Mouse (Mus musculus): ENCODE data around the gene Pmepa1. TPM values are rescaled to one million over a fixed set of nuclear protein-coding genes. Genes with fewer than 3 reads are reported as not detected.

Pmepa1 gene
- polyA plus RNA-seq, 1 experiment from 2014 or later = 4.2 TPM

DNA sequence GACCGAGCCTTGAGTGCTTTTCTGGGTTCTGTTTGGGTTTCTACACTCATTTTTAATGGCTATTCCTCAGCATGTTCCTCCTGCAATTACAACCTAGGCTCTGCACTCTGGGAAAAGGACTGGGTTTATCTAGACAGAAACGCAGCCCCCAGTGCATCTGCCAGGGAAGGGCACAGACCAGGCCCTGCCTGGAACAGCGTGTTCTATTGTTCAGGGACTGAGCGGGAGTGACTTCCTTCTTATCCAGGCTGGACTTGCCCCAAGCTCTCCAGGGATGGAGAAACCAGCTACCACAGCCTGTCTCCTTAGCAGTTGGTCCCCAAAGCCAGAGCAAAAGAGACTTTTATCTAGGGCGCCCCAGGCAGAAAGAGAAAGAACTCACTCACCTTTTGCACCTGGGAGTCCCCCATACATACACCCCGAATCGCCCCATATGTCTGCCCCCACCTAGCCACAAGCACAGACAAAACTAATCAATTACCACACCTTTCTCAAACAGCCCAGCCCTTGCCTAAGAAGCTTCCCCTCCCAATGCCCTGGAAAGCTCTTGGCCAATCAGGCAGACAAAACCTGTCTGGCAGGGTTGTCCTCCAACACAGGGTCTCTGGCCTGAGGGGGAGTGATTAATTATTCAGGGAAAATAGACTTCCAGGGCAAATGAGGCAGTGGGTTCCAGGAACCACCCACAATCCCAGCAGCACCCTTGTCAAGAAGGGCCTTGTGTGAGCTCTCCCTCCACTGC is 20.4 kb downstream of the Pmepa1 start:
- no peak for DNase-seq (ENCODE audit: low spot score)

DNA sequence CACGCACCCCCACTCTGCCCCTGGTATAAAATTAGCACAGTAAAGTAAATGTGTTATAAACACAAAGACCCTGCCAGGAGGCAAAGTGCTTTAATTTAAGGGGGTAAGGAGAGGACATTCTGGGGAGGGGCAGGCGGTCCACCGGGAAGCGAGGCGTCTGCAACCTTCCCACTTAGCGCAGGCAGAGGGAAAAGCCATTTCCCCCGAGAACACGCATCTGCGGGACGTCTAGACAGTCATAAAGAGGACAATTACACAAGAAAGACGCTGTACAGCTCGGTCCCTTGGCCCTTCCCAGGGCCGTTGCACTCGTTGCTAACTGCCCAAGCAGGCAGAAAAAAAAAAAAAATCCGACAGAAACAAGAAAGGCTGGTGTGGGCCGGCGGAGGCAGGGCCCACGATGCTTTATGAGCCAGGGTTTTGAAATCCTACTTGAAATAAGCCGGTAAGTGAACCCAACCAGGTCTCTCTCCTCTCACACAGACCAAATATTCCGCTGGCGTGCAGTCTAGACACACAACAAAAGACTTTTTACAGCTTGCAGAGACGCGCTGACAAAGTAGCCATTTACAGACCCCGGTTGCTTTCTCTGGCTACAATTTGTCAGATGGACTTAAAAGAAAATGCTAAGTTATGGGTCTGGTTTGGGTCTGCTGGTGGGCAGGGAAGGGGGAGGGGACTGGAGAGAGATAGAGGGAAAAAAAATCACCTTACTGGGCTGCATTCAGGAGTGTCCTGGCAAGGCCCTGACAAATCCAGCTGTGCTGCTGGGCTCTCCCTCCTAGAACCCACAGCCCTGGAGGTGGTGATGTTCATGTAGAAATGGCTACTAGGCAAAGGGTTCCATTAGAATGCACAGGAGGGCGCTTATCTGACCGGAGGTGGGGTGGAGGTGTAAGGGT is 22.3 kb downstream of the Pmepa1 start:
- no peak for DNase-seq (ENCODE audit: low spot score)

DNA sequence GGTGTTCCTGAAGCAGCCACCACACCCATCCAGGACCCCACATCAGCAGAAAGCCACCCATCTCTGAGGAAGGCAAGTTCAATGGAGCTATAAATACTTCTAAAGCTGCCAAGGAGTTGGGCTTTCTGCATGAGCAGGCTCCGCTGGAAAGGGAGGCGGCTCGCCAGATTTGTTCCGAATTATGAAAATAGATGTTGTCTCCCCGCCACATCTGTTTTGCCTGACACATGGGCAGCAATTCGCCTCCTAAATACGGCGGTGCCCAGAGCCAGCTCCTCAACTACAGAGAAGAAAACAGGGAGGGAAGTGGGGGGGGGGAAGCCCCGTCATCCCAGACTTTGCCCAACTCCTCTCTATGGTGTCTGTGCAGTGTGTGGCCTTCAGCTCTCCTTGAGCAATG is 24.7 kb downstream of the Pmepa1 start:
- DNase-seq (ENCODE audit: low spot score) = no peak

DNA sequence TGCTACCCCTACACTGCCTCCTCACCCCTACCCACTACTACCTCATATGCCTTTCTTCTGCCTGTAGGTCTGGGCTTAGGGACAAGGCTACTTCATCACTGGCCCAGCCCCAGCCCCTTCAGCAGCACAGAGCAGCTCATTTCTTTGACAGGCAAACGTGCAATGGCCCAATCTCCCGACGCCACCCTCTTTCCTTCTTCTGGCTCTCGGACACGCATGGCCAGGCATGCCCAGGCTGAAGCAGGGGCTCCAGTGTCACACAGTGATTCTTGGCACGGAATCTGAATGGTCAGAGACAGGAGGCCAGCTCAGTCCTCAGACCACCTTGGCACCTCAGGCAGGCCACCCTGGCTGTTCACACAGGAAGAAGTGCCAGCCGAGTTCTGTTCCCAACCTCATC is 25.2 kb downstream of the Pmepa1 start:
- DNase-seq (ENCODE audit: low spot score) = no peak

DNA sequence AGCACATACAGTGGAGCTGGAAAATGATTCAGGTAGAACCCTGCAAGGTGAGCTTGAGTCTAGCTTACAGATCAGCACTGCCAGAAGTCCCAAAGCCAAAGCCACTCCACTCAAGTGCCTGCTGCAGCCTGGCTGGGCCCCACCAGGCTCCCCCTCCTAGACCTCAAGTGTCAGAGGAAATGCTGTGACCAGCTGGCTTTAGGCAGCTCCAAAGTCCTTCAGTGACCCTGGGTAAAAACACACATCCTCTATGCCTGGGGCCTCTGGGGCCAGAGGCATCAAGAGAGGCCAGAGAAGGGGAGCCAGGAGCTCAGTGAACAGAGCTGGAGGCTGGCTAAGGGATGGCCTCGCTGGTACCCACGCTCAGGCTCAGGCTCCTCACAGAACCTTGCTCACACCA is 25.9 kb downstream of the Pmepa1 start:
- DNase-seq (ENCODE audit: low spot score) = no peak

DNA sequence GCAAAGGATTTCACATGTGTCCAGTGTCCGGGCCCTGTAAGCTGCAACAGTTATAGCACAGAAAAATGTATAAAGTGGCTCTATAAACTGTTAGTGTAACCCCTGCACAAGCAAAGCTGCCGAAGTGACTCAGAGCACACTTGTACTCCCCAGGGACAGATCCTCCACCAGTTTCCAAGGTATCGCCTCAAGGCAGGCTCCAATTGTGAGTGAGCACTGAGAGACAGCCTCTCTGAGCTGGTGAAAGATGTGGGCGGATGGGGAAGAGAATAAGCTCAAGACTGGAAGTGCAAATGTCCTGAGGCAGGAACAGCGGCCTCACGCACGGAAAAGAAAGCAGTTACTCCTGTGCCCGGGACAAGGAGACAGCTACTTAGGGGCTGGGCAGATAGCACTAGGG is 26.4 kb downstream of the Pmepa1 start:
- DNase-seq (ENCODE audit: low spot score) = no peak

DNA sequence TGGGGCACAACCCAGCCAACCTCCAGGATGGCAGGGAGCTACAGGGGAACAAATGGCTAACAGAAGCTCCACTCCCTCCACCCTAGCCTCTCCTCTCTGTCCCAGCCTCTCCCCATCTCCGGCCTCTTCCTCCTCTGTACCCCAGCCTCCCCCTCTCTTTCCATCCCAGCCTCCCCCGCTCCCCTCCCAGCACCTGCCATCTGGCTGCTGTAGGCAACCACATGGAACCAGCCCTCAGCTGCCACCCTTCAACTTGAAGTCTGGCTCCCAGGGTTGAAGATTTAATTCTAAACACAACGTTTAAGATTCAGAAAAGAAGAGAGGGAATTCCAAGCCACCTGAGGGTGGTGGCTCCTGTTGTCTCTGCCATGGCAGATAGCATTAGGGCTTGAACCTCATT is 26.9 kb downstream of the Pmepa1 start:
- DNase-seq (ENCODE audit: low spot score) = no peak

DNA sequence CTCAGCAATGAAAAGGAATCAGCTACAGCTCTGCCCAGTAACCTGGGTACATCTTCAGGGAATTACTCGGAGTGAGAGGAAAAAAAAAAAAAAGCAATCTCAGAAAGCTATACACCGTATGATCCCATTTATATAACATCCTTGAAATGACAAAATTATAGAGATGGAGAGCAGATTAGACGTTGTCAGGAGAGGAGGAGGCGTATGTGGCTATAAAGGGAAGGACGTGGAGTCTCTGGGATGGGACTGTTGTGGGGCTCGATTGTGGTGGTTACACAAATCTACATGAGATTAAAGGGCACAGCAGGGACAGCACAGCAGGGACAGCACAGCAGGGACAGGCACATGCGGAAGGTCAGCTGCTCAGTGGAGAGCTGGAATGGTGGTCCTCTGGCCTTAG is 27.5 kb downstream of the Pmepa1 start:
- DNase-seq (ENCODE audit: low spot score) = no peak

DNA sequence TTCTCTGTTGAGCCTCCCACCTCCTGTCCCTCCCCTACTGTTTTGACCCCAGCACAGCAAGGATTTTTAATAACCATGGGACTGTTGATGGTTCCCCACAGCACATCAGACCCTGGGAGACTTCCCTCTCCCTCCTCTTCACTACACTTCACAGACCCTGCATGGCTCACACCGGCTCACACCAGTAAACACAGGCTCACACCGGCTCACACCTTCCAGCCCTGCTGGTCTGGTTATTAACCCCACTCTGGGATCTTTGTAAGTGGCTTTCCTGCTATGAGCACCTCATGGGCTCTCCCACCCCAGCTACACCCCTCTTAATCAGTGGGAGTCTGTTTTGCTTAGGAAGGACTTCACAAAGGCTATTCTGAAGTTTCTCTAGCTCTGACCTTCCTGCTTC is 28.4 kb downstream of the Pmepa1 start:
- DNase-seq (ENCODE audit: low spot score) = no peak

DNA sequence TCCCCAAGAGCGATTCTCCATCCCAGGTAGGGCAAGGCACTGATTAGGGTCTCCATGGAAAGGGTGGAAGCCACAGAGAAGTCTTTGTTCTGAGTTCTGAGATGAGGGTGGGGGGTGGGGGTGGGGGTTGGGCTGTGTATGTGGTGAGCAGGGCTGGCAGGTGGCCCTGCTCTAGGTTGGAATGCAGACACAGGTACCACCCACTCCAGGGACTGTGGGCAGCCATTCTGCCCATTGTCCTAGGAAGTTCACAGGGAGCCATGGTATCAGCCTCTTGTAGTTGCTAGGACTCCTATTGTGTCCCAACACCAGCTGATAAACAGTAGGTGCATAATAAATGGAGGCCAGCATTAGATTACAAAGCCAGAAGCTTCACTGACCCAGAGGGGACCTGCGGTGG is 29.1 kb downstream of the Pmepa1 start:
- no peak for DNase-seq (ENCODE audit: low spot score)

DNA sequence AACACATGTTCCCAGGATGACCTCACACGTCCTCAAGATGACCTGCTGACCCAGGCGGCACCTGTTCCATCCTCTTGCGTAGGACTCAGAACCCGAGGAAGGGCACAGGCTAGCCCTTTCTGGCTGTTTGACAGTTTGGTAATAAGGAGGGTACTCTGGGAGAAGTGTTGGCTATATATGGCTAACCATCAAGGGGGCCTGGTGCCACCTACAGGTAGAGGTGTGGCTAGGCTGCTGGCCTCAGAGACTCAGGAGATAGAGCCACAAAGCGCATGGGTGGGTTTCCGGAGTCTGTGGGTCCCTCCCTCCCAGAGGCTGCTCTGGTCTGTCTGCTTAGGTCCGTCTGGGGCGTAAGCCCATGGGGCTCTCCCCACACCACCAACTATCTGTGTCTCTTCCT is 29.6 kb downstream of the Pmepa1 start:
- DNase-seq (ENCODE audit: low spot score) = no peak

DNA sequence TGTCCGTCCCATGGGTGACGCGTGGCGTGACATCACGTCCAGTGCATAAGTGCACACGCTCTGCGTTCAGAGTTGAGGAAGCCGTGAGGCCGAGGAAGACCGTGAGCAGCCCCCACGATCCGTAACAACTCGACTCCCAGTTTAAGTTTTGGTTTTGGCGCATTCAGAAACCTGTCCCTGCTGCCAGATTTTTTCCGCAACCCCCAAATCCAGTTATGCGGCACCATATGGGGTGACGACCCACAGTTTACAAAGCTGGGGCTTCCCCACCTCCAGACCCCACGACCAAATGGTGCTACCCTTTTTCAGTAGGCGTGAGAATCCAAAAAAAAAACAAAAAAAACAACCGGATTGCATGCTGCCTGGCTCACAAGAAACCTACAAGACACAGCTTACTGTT is 31.1 kb downstream of the Pmepa1 start:
- DNase-seq (ENCODE audit: low spot score) = no peak

DNA sequence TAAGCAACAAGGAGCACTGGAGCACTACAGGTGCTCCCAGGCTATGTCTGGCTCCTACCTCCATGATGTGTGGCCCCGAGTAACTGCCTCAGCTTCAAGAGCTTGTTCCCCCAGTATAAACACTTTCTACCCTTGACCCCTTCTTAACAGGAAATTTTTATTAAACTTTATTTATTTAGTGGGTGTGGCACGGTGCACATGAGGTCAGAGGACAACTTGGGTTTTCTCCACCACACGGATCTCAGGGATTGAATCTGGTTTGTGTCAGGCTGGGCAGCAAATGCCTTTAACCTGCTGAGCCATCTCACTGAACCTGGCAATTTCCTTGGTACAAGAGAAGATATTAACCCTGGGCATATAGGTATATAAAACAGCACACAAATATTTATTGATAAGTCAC is 32.2 kb downstream of the Pmepa1 start:
- no peak for DNase-seq (ENCODE audit: low spot score)

DNA sequence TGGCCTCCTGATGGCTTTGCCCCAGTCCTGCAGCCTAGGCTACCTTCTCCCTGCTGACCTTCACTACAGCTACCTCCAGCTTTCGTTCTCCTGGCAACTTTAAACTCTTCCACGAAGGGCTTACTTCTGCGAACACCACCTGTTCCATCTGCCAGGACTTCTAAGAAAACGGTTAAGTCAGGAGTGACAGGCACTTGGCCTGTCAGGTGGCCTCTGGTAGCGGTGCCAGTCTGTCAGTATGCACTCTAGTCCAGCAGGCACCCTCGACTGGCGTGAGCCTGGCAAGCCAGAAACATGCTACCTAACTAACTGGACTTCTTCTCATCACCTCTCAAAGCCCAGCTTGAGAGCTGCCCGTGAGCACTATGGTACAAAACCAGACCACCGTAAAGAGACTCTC is 32.7 kb downstream of the Pmepa1 start:
- no peak for DNase-seq (ENCODE audit: low spot score)

DNA sequence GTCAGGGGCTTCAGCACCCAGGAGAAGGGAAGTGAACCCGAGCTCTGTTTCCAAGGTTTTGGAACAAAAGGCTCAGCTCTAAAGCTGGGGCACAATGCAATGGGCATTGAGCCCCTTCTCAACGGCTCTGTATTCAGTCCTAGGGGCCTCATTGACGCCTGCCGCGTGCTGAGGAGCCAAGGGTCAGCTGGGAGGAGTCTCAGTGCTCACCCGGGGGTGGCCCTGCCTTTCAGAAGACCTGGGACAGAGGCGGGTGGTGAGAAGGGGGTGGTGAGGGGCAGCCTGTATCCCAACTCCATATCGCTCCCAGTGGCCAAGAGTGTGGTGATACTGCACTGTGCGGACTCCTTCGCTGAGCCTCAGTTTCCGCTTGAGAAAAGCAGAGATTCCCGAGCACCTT is 33.5 kb downstream of the Pmepa1 start:
- DNase-seq (ENCODE audit: low spot score) = no peak

DNA sequence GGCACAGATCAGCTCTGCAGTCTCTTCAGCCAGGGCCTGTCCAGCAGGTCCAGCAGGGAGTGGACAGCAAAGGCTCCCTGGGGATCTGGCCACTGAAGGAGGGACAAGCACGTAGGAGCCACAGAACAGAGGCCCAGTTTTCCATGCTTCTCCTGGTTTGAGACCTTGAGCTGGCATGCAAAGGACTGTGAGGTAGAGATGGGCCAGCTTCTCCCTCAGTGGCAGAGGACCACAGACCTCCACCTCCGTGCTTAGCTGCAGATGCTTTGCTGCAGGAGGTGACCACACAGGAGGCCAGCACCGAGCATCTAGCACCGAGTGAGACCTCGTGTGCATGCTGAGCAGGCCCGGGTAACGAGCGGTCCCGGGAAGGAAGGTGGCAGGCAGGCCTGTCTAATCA is 35.6 kb downstream of the Pmepa1 start:
- no peak for DNase-seq (ENCODE audit: low spot score)

DNA sequence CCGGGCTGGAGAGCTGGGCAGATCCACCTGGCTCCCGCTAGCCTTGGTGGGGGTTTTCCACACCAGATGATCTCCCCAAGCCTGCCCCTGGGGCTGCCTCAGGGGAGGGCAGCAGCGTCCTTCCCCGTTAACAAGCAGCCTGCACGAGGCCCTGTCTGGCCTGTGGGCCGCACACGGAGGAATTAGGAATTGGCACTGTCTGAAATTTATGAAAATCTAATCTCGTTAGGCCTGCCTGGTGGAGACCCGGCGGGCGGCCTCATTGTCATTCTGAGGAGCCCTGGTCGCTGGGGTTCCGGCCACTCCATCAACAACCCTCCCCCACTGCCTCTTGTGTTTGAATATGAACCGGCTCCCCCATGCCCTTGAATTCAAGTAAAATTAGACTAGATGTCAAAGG is 37.8 kb downstream of the Pmepa1 start:
- DNase-seq (ENCODE audit: low spot score) = no peak

DNA sequence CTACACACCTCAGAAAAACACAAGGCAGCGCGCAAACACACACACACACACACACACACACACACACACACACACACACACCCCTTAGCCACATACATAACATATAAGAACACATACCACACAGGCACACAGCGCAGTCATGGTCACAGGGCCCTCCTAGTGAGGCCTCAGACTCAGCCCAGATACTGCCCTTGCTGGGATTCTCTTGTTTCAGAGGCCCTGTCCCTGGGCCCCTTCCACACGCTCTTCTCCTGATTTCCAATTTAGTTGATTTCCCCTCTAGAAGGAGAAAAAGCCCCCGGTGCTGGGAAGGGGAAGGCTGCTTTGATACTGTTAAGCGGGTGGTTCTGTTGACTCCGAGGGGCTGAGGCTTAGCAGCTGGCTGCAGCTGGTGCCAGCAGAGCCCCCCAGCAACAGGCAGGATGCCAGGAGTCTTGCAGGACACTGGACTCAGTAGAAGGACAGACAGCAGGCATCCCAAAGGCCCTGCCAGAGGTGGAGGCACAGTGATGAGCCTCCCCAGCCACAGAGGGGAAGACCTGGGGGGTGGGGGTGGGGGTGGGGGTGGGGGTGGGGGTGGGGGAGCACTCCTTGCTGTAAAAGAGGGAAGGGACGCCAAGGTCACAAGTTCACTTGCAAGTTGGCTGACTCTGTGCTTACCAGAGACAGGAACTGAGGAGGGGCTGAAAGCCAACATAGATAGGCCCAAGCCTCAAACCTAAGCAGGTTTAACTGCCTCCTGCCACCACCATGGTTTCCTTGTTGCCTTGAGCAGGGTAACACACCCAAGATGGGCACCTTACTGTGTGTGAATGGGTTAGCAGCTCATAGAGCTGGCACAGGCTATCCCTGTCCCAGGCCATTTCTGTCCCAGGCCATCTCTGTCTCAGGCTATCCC is 40.6 kb downstream of the Pmepa1 start:
- no peak for DNase-seq (ENCODE audit: low spot score)

DNA sequence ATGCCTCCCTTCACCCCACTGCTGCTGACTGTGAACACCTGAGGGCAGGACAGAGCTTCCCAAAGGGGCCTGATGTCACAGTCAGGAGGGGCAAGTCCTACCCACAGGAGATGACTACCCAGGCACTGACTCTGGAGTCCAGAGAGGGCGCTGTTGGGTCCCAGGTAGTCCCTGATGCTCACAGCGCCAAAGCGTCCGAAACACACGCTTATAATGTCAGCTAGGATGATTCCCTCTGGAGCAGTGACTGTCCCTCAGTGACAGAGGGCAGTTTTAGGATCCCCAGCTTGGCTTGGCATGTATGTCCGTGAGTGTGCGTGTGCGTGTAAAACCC is 43.6 kb downstream of the Pmepa1 start:
- DNase-seq (ENCODE audit: low spot score) = no peak

DNA sequence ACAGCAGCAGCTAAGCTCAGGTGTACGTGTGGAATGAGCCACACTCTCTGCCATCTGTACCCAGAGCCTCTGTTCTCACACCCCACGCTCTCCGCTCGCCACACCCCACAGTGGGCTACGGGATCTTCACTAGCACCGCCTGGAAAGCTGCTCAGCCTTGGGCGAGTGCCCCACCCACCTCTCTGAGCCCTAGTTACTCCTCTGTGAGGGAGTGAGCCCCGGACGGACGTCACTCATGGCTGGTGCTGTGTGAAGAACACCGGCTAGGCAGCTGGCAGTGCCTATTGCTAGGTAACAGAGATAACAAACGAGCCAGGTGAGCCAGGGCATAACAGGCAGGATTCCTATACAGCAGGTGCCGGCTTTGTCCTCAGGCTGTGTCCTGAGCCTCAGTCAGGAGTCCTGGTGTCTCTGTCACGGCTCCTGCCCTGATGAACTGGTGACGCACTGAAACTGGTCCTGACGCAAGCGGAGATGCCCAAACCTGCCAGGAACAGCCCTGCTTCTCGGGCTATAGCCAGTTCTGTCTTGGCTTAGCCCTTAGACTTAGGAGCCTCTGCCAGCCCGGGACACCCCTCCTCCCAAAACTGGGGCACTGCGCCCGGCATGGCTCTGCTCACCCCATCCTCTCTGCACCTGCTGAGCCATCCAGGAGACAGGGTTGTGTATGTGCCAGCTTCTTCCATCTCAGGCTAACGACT is 44.1 kb downstream of the Pmepa1 start:
- no peak for DNase-seq (ENCODE audit: low spot score)

DNA sequence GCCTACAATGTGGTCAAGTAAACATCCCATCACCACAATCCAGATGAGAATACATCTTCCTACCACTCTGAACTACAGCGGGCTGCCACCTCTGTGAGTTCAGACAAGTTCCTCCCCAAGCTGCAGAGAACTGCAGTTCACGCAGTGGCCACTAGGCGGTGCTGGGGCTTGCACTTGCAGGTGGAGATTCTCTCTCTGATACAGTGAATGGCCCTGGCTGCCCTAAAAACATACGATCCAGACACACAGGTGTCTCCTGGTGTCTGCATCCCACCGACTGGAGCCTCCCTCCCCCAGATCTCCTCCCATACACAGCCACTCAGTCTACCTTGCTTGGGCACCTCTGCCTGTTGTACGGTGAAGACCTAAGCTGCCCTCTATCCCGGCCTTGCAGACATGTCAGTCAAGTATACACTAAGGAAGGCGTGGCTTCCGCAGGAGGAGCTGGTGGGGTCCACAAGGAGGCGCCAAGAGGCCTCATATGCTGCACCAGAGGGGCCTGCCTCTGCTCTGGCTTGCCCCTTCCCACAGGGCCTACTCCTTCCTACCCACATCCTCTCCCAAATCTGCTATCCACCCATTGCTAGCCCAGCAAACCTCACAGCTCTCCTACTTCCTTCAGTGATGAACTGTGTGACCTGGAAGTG is 46.6 kb downstream of the Pmepa1 start:
- DNase-seq (ENCODE audit: low spot score) = peak; percentile 95
